In the genomic region with DNA sequence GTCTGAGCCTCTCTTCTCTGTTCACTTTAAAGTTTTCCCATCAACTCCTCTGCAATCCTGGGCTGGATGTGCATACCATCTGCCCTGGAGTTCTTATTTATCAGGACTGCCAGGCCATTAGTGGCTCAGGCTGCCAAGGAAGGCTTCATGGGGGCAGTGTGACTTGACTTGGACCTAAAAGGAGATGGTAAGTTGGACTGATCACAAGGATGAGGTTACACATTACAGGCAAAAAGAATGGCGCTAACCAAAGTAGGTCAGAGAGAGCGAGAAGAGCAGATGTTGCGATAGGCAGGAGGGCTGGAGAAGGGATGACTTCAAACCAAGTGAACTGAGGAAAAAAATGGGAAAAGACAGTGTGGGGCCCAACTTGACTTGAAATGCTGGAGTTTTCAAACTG, we compare ENCODE assay signal across 9 mouse cellular contexts.
"Had no signal": no experiment of that assay in that cellular context is flagged by ENCODE, and none has a peak within 500 bp of the region (broad histone marks: within the 10 kb centered on the region; RNA-seq: fewer than 3 reads in every experiment).

No protein-coding gene starts in this region.

- ATAC-seq: liver, embryonic 12.5 days; midbrain, embryonic 16.5 days had no signal

- DNase-seq: kidney, adult 2 months; kidney, postnatal 36 days; lung, embryonic 14.5 days; lung, postnatal 10 days; right cerebral cortex, adult 18-20 months; right cerebral cortex, postnatal 25 days; thymus, postnatal 36 days had no signal
